8 mouse cellular contexts compared by ENCODE assay signal in the genomic region with DNA sequence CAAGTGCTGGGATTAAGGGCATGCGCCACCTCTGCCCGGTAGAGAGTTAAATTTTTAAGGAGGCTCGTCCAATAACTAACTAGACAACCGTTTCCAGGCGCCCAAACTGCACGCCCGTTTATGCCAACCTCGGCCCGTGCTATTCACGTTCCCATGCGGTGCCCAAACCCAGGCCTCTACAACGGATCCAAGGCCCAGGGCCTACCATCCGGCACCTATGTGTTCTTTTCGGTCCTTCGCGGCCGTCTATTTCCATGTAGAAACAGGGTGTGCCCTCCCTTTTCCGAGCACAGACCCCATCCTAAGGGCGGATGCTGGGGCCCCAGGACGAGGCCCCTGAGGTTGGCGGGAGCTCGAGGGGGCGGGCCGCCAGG. TPM values are rescaled to one million over a fixed set of nuclear protein-coding genes. Genes with fewer than 3 reads are reported as not detected.
DNase-seq lines count a peak whose midpoint lies in the region; ATAC-seq and TF ChIP-seq lines count a peak whose summit lies in the region.

No protein-coding gene starts in this region.

- no peak for DNase-seq in heart, postnatal 0 days (ENCODE audit: low spot score)
- DNase-seq in heart, adult 18-20 months: no peak
- no peak for DNase-seq in adrenal gland, postnatal 14 days
- no peak for DNase-seq in thymus, postnatal 4 days
- no peak for DNase-seq in adrenal gland, adult 18-20 months (ENCODE audit: low spot score in 2 of 2)

- H3K27ac ChIP-seq in heart, postnatal 0 days (ENCODE audit: low read depth): peak overlapping the region; percentile 83
- H3K27ac ChIP-seq in bone marrow, adult 2 months (ENCODE audit: control insufficient read depth, insufficient read depth, low read depth, low read length, poor library complexity): peak overlapping the region; percentile 78
- H3K27ac ChIP-seq in hindbrain, embryonic 12.5 days: peak overlapping the region; percentile 94
- peak overlapping the region; percentile 93 for H3K27ac ChIP-seq in midbrain, embryonic 13.5 days

- no peaks in the 10 kb centered on the region for H3K9me3 ChIP-seq in heart, postnatal 0 days (replicated peaks; ENCODE audit: control insufficient read depth, low read length)
- no peaks in the 10 kb centered on the region for H3K9me3 ChIP-seq in hindbrain, embryonic 12.5 days (replicated peaks)
- no peaks in the 10 kb centered on the region for H3K9me3 ChIP-seq in midbrain, embryonic 13.5 days

- WGBS in heart, postnatal 0 days: 2% methylated on average over 24 of the region's 24 CpGs
- WGBS in bone marrow, adult 2 months: 2% methylated on average over 24 of the region's 24 CpGs
- WGBS in hindbrain, embryonic 12.5 days: 2% methylated on average over 20 of the region's 24 CpGs
- under 1% methylated on average over 24 of the region's 24 CpGs for WGBS in midbrain, embryonic 13.5 days

- H3K4me3 ChIP-seq in heart, postnatal 0 days (ENCODE audit: low read depth, low read length): peak overlapping the region; percentile 91
- peak overlapping the region; percentile 64 for H3K4me3 ChIP-seq in bone marrow, adult 2 months (replicated peaks; ENCODE audit: control insufficient read depth, low read depth, low read length)
- peak overlapping the region; percentile 80 for H3K4me3 ChIP-seq in hindbrain, embryonic 12.5 days
- peak overlapping the region; percentile 51 for H3K4me3 ChIP-seq in midbrain, embryonic 13.5 days (replicated peaks)

- no peaks in the 10 kb centered on the region for H3K36me3 ChIP-seq in heart, postnatal 0 days (replicated peaks; ENCODE audit: control insufficient read depth, insufficient read depth, low read length)
- H3K36me3 ChIP-seq in hindbrain, embryonic 12.5 days: no peaks in the 10 kb centered on the region
- no peaks in the 10 kb centered on the region for H3K36me3 ChIP-seq in midbrain, embryonic 13.5 days

- no peak for TF ChIP-seq EP300 in heart, postnatal 0 days (IDR thresholded peaks at IDR 0.05; ENCODE audit: low read depth)

- ATAC-seq in heart, postnatal 0 days (ENCODE audit: insufficient read depth, low read depth): peak; percentile 3; the same call in 1 of the 2 replicates
- ATAC-seq in hindbrain, embryonic 12.5 days (ENCODE audit: low FRiP score): no peak
- ATAC-seq in midbrain, embryonic 13.5 days: peak; percentile 54; the same call in 1 of the 2 replicates

- peak overlapping the region; percentile 63 for H3K4me2 ChIP-seq in heart, postnatal 0 days (ENCODE audit: low read depth, low read length)
- peak overlapping the region; percentile 56 for H3K4me2 ChIP-seq in hindbrain, embryonic 12.5 days (replicated peaks)
- peak overlapping the region; percentile 55 for H3K4me2 ChIP-seq in midbrain, embryonic 13.5 days (replicated peaks)

- no peak for TF ChIP-seq CTCF in heart, postnatal 0 days (IDR thresholded peaks at IDR 0.05; ENCODE audit: low read depth)
- no peak for TF ChIP-seq CTCF in bone marrow, adult 2 months (IDR thresholded peaks at IDR 0.05; ENCODE audit: control insufficient read depth, insufficient read depth, low read length)

- no peaks in the 10 kb centered on the region for H3K27me3 ChIP-seq in heart, postnatal 0 days (ENCODE audit: control insufficient read depth, insufficient read depth, low read length)
- no peaks in the 10 kb centered on the region for H3K27me3 ChIP-seq in hindbrain, embryonic 12.5 days
- H3K27me3 ChIP-seq in midbrain, embryonic 13.5 days: no peaks in the 10 kb centered on the region

- peaks cover 17% of the 10 kb centered on the region for H3K4me1 ChIP-seq in heart, postnatal 0 days (ENCODE audit: control insufficient read depth, insufficient read depth)
- no peaks in the 10 kb centered on the region for H3K4me1 ChIP-seq in bone marrow, adult 2 months (ENCODE audit: control insufficient read depth, insufficient read depth, low read length)
- peaks cover 13% of the 10 kb centered on the region for H3K4me1 ChIP-seq in hindbrain, embryonic 12.5 days
- H3K4me1 ChIP-seq in midbrain, embryonic 13.5 days (replicated peaks): peaks cover 23% of the 10 kb centered on the region

- peak overlapping the region; percentile 55 for H3K9ac ChIP-seq in heart, postnatal 0 days (replicated peaks; ENCODE audit: low read depth, low read length)
- H3K9ac ChIP-seq in hindbrain, embryonic 12.5 days: peak overlapping the region; percentile 85
- H3K9ac ChIP-seq in midbrain, embryonic 13.5 days (replicated peaks): peak overlapping the region; percentile 75

- TF ChIP-seq POLR2A in bone marrow, adult 2 months (IDR thresholded peaks at IDR 0.05; ENCODE audit: borderline replicate concordance, control insufficient read depth, low read depth, low read length): no peak

RNA-seq across cellular contexts. Expression of a gene that starts 0.8 kb away (rescaled TPM):
- 33.4 and 38.4 TPM in 2 replicates for total RNA-seq in heart, postnatal 0 days (2014; rRNA removed; ENCODE audit: low replicate concordance)
- 19.1 and 21.2 TPM in 2 replicates for polyA plus RNA-seq in heart, postnatal 0 days (2015; fragmentation: Nextera tagmentation; extraction: Ambion mirVana)
- total RNA-seq in heart, adult 18-20 months (2021): 10 to 100 TPM; 36.0 to 40.6 TPM
- 60.6 and 77.8 TPM in 2 replicates for polyA plus RNA-seq in bone marrow, adult 2 months (2011; ENCODE audit: insufficient read depth, insufficient read length, low replicate concordance, missing spikeins)
- polyA plus RNA-seq in hindbrain, embryonic 12.5 days (2016; fragmentation: Nextera tagmentation; extraction: Ambion mirVana): 149 and 159 TPM in 2 replicates
- polyA plus RNA-seq in midbrain, embryonic 13.5 days (2015; fragmentation: Nextera tagmentation; extraction: Ambion mirVana): 86.6 and 89.4 TPM in 2 replicates
- 76.8 and 79.1 TPM in 2 replicates for total RNA-seq in adrenal gland, postnatal 14 days (2021)
- total RNA-seq in adrenal gland, adult 18-20 months (2021): 10 to 100 TPM; 55.2 to 62.9 TPM

RNA-seq across cellular contexts. Expression of a gene that starts 51.7 kb away (rescaled TPM):
- 37.1 and 42.7 TPM in 2 replicates for total RNA-seq in heart, postnatal 0 days (2014; rRNA removed; ENCODE audit: low replicate concordance)
- 9.2 and 11.4 TPM in 2 replicates for polyA plus RNA-seq in heart, postnatal 0 days (2015; fragmentation: Nextera tagmentation; extraction: Ambion mirVana)
- 10 to 100 TPM; 35.2 to 42.5 TPM for total RNA-seq in heart, adult 18-20 months (2021)
- polyA plus RNA-seq in bone marrow, adult 2 months (2011; ENCODE audit: insufficient read depth, insufficient read length, low replicate concordance, missing spikeins): 14.6 and 23.5 TPM in 2 replicates
- 29.1 and 34.0 TPM in 2 replicates for polyA plus RNA-seq in hindbrain, embryonic 12.5 days (2016; fragmentation: Nextera tagmentation; extraction: Ambion mirVana)
- polyA plus RNA-seq in midbrain, embryonic 13.5 days (2015; fragmentation: Nextera tagmentation; extraction: Ambion mirVana): 31.3 and 36.2 TPM in 2 replicates
- total RNA-seq in adrenal gland, postnatal 14 days (2021): 60.7 and 62.4 TPM in 2 replicates
- 10 to 100 TPM; 46.7 to 55.6 TPM for total RNA-seq in adrenal gland, adult 18-20 months (2021)
